Mouse (Mus musculus) heart, adult 2 months (tissue): ENCODE measurements around the gene Cox6a2.

Source experiments
- CTCF ChIP-seq: fragments of 200-600 bp; IDR thresholded peaks from 2 replicates; pipeline ENCODE4 v1.8.1; 2022; ENCODE audit warnings: antibody characterized with exemption, mild to moderate bottlenecking, moderate library complexity
- POLR2A ChIP-seq: fragments of 200-500 bp; IDR thresholded peaks from 2 replicates; pipeline ENCODE4 v1.6.1; 2011; ENCODE audit warnings: mild to moderate bottlenecking, low read depth, low read length, control low read depth; ENCODE audit not compliant: insufficient read depth

DNA sequence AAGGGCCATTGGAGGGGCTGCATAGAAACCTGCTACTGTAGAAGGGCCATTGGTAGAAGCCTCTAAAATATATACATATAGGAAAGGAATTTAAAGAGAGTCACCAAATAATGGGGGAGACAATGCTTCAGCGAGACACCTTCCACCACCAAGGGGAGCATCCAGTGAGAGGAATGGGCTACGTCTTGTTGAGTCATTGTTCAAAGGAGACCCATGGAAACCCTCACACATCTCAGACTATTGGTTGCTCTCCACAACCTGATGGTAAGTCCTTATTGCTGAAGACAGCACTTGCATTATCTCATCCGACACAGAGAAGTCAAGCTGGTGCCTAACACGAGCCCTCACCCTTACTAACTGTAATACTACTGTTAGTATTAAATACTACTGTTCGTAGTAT, 49.6 kb upstream of the Cox6a2 start:
- no peak for TF ChIP-seq CTCF
- TF ChIP-seq POLR2A, result no peak
